Mouse (Mus musculus): ENCODE data around the gene Ublcp1.

- TF ChIP-seq POLR2A (IDR thresholded peaks at IDR 0.05; ENCODE audit: borderline replicate concordance, control insufficient read depth, low read depth, low read length) (no peak), CTCF (IDR thresholded peaks at IDR 0.05; ENCODE audit: control insufficient read depth, insufficient read depth, low read length) (no peak)
These were observed 3.3 kb downstream of the Ublcp1 start for GRCm38 (mm10) chr11:44466949-44467442.

Measured in bone marrow, adult 2 months (tissue).